Mouse (Mus musculus) limb, embryonic 10.5 days (tissue): ENCODE data around the gene Hoxa2. TPM values are rescaled to one million over a fixed set of nuclear protein-coding genes. Genes with fewer than 3 reads are reported as not detected.
A peak's percentile ranks its signal among the peaks of the same experiment; 100 is the strongest.

Experiments
- DNase-seq: peaks from one replicate; pipeline ENCODE4 v3.0.0-alpha.2; 2017; ENCODE audit warnings: low spot score
- H3K27ac ChIP-seq: fragments of 300-500 bp; sonication (generic); 2 replicates; pipeline ENCODE4 v1.5.1; 2016; ENCODE audit warnings: mild to moderate bottlenecking
- H3K27me3 ChIP-seq: fragments of 300-500 bp; sonication (generic); 2 replicates; pipeline ENCODE4 v1.6.1; 2016; ENCODE audit warnings: low read depth, mild to moderate bottlenecking; ENCODE audit not compliant: poor library complexity, severe bottlenecking
- H3K36me3 ChIP-seq: fragments of 300-500 bp; sonication (generic); 2 replicates; pipeline ENCODE4 v1.6.1; 2016; ENCODE audit warnings: mild to moderate bottlenecking, moderate library complexity
- H3K4me1 ChIP-seq: fragments of 300-500 bp; sonication (generic); 2 replicates; pipeline ENCODE4 v1.6.1; 2016
- H3K4me3 ChIP-seq: fragments of 300-500 bp; sonication (generic); 2 replicates; pipeline ENCODE4 v1.5.1; 2016; ENCODE audit warnings: mild to moderate bottlenecking, moderate library complexity
- H3K9me3 ChIP-seq: fragments of 300-500 bp; sonication (generic); replicated peaks from 2 replicates; pipeline ENCODE4 v1.6.1; 2016; ENCODE audit warnings: mild to moderate bottlenecking
- WGBS: fragments of 180-500 bp; shearing (Covaris S2); methylation state at CpG from one replicate; pipeline ENCODE4 v1.1.7; 2016; 5-methylcytosine and 5-hydroxymethylcytosine counted together
- polyA plus RNA-seq: library from polyadenylated mRNA; unstranded; fragments of >200 nt; fragmentation: Nextera tagmentation; extraction: Ambion mirVana; gene quantifications from 2 replicates; pipeline ENCODE4 v1.2.1, GENCODE M21; 2016

Gene Hoxa2
- 4.5 and 5.3 TPM in 2 replicates for polyA plus RNA-seq

GRCm38 (mm10) chr6:52164626-52165440 is at the start of gene Hoxa2:
Hoxa2 (minus strand) TSS chr6:52164831.
- Histone ChIP-seq H3K4me3 (peak within 1 kb of the TSS; percentile 58), H3K36me3 (peaks cover 4% of the 10 kb centered on the region), H3K9me3 (no peaks in the 10 kb centered on the region), H3K4me1 (peaks cover 95% of the 10 kb centered on the region), H3K27me3 (peaks cover 46% of the 10 kb centered on the region), H3K27ac (peak within 1 kb of the TSS; percentile 90)
- under 1% methylated on average over 25 of the region's 25 CpGs for WGBS
- peak; percentile 77 for DNase-seq

GRCm38 (mm10) chr6:52214271-52214670 is 49.6 kb upstream of the Hoxa2 start:
- peak; percentile 42 for DNase-seq
- Histone ChIP-seq H3K36me3 (0 out of 2 replicates have a peak, but pooled peaks cover 4% of the 10 kb centered on the region), H3K27ac (peak overlapping the region; percentile 99), H3K4me3 (peak overlapping the region; percentile 90), H3K27me3 (peaks cover 48% of the 10 kb centered on the region), H3K4me1 (peaks cover 85% of the 10 kb centered on the region), H3K9me3 (no peaks in the 10 kb centered on the region)
- WGBS: 21% methylated on average over 5 of the region's 5 CpGs

- H3K36me3 ChIP-seq: 0 out of 2 replicates have a peak, but pooled peaks cover 4% of the 10 kb centered on the region
- peak; percentile 85 for DNase-seq
- H3K27me3 ChIP-seq: peaks cover 47% of the 10 kb centered on the region
- H3K4me1 ChIP-seq: peaks cover 85% of the 10 kb centered on the region
- 2% methylated on average over 38 of the region's 38 CpGs for WGBS
- no peaks in the 10 kb centered on the region for H3K9me3 ChIP-seq
- H3K27ac ChIP-seq: peak within 1 kb of the TSS; percentile 99
- H3K4me3 ChIP-seq: peak within 1 kb of the TSS; percentile 90
Measured at GRCm38 (mm10) chr6:52213119-52213986, 48.7 kb upstream of the Hoxa2 start, which contains the start of the genes Hoxa3 and Gm28308. Hoxa3 (minus strand) TSS chr6:52213336. Gm28308 (minus strand) TSS chr6:52213339.

- 0 out of 2 replicates have a peak, but pooled peaks cover 7% of the 10 kb centered on the region for H3K36me3 ChIP-seq
- H3K4me3 ChIP-seq: peak overlapping the region; percentile 90
- H3K27me3 ChIP-seq: peaks cover 45% of the 10 kb centered on the region
- DNase-seq: peak; percentile 60
- H3K27ac ChIP-seq: peak overlapping the region; percentile 99
- WGBS: 1% methylated on average over 22 of the region's 22 CpGs
- H3K9me3 ChIP-seq: no peaks in the 10 kb centered on the region
- H3K4me1 ChIP-seq: peaks cover 85% of the 10 kb centered on the region
Measured at GRCm38 (mm10) chr6:52212556-52213118, 48.0 kb upstream of the Hoxa2 start.

DNA sequence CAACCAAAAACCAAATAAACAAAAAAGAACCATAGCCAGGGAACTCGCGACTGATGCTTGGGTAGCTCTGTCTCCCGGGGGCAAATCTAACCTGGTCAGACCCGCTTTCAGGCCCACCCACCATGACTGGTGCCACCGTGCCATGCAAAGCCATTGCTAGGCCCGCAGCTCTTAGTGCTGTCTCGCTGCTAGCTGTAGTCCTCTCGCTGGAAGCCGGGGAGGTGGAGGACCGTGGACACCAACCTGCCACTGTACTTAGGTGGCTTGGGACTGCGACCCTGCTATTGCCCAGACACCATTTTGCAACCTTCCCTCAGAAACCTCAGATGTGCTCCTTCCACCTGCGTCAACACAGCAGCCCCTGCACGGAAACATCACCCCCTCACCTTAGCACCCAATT is 47.3 kb upstream of the Hoxa2 start:
- Histone ChIP-seq H3K4me3 (peak overlapping the region; percentile 90), H3K27me3 (peaks cover 50% of the 10 kb centered on the region), H3K4me1 (peaks cover 87% of the 10 kb centered on the region), H3K36me3 (peaks cover 11% of the 10 kb centered on the region; the same call in 1 of the 2 replicates), H3K9me3 (no peaks in the 10 kb centered on the region), H3K27ac (peak overlapping the region; percentile 99)
- DNase-seq: peak; percentile 77
- 1% methylated on average over 13 of the region's 13 CpGs for WGBS

- H3K27ac ChIP-seq: peak overlapping the region; percentile 99
- H3K4me1 ChIP-seq: peaks cover 89% of the 10 kb centered on the region
- DNase-seq: peak; percentile 89
- peaks cover 15% of the 10 kb centered on the region; the same call in 1 of the 2 replicates for H3K36me3 ChIP-seq
- H3K4me3 ChIP-seq: peak overlapping the region; percentile 90
- H3K9me3 ChIP-seq: no peaks in the 10 kb centered on the region
- H3K27me3 ChIP-seq: peaks cover 51% of the 10 kb centered on the region
- under 1% methylated on average over 37 of the region's 37 CpGs for WGBS
Measured at GRCm38 (mm10) chr6:52211170-52211935, 46.7 kb upstream of the Hoxa2 start.

- Histone ChIP-seq H3K36me3 (peaks cover 28% of the 10 kb centered on the region), H3K4me1 (peaks cover 89% of the 10 kb centered on the region), H3K4me3 (peak overlapping the region; percentile 90), H3K27me3 (peaks cover 44% of the 10 kb centered on the region), H3K27ac (peak overlapping the region; percentile 99), H3K9me3 (no peaks in the 10 kb centered on the region)
- DNase-seq: peak; percentile 55
- 3% methylated on average over 12 of the region's 12 CpGs for WGBS
Measured at GRCm38 (mm10) chr6:52209685-52210046, 45.0 kb upstream of the Hoxa2 start.

GRCm38 (mm10) chr6:52208868-52209684 is 44.4 kb upstream of the Hoxa2 start:
- Histone ChIP-seq H3K27me3 (peaks cover 39% of the 10 kb centered on the region), H3K9me3 (no peaks in the 10 kb centered on the region), H3K4me1 (peaks cover 89% of the 10 kb centered on the region), H3K27ac (peak overlapping the region; percentile 99), H3K4me3 (peak overlapping the region; percentile 90), H3K36me3 (peaks cover 32% of the 10 kb centered on the region)
- WGBS: 2% methylated on average over 18 of the region's 18 CpGs
- no peak for DNase-seq

DNA sequence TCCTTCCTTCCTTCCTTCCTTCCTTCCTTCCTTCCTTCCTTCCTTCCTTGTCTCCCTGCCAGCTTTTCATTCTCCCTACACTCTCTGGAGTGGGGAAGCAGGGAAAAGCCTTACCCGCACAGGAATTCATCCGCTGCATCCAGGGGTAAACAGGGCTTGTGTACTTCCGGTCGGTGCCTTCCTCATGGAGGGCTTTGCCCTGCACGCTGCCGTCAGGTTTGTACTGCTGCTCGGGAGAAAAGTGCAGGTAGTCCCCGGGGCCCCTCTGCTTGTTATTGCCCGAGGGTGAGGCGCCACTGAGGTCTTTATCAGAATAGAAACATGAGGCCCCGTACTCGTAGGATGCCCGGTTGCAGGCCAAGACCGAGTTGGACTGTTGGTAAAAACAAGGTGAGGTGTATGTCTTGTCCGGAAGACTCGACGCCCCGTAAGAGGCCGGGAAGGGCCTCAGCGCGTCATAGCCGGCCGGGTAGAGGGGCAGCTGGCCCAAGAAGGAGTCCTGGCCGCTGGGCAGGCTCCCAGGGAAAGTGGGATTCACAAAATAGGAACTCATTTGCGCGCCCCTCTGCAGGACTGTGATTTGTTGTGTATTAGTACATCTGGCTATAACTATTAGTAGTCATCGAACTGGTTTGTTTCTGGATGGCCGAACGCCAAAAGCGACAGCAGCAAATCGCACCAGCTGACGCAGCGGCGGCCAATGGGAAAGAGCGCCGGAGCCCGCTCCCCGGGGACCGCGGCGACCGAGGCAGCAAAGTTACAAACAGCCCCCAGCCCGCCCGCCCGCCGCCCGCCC is 43.6 kb upstream of the Hoxa2 start, which contains the start of gene Hoxa6:
Gene Hoxa6, minus strand, starts transcription at position 651 of the 796 bp plus-strand sequence.
- under 1% methylated on average over 47 of the region's 47 CpGs for WGBS
- peaks cover 91% of the 10 kb centered on the region for H3K4me1 ChIP-seq
- H3K4me3 ChIP-seq: peak within 1 kb of the TSS; percentile 90
- peak; percentile 83 for DNase-seq
- peaks cover 40% of the 10 kb centered on the region for H3K36me3 ChIP-seq
- peaks cover 44% of the 10 kb centered on the region for H3K27me3 ChIP-seq
- H3K9me3 ChIP-seq: no peaks in the 10 kb centered on the region
- peak within 1 kb of the TSS; percentile 99 for H3K27ac ChIP-seq

- Histone ChIP-seq H3K4me3 (peak overlapping the region; percentile 90), H3K27me3 (peaks cover 44% of the 10 kb centered on the region), H3K36me3 (peaks cover 46% of the 10 kb centered on the region), H3K4me1 (peaks cover 98% of the 10 kb centered on the region), H3K9me3 (no peaks in the 10 kb centered on the region), H3K27ac (peak overlapping the region; percentile 99)
- DNase-seq: peak; percentile 44
Measured at GRCm38 (mm10) chr6:52207684-52207976, 43.0 kb upstream of the Hoxa2 start.
